Mouse (Mus musculus) mature B cell (primary cell): ENCODE measurements at regions not wholly inside any gene's neighbourhood (a gene's known extent, or its start where the extent isn't known, plus 50 kb on each side); places are given as distances from the start of the nearest gene placed in this dataset.

Source experiments
- in situ Hi-C: fragments of 300-500 bp; cut with MboI; formaldehyde crosslinking; loops from 2 replicates; pipeline ENCODE4 v1.14.3; 2019

DNA sequence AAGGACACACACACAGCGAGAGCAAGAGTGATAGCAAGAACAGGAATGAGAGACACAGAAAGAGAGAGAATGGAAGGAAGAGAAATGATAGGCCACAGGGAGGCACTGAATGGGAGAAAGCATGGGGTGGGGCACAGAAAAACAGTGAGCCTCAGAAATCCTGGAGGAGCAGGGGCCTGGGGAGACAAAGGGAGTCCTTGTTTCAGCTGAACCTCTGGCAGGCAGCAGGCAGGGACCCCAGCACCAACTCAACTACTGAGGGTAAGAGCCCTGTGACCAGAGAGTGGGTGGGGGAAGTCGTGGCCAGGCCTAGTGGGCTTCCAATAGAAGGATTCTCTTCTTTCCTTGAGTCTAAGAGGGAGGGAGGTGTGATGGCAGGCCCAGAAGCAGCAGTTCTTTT, 54.3 kb upstream of the Mvb12b start:
- in situ Hi-C loops, result no loop called here

DNA sequence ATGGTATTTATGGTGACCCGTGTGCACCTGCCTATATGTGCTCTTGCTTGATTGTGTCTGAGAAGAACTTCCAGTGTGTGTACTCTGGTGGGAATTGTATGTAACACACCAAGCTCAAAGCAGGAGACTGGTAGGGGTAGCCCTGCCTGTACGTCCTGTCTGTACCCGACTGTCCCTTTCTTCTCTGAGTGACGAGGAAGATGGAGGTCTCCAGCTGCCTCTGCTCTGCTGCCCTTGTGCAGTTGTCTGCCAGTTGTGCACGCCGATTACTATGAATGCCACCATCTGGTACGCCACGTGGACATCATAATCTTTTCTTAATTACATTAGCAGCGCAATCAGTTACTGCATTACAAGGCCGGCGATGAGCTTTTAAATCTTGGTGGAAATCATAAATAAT, 53.6 kb upstream of the Mvb12b start:
- in situ Hi-C loops, result no loop called here

DNA sequence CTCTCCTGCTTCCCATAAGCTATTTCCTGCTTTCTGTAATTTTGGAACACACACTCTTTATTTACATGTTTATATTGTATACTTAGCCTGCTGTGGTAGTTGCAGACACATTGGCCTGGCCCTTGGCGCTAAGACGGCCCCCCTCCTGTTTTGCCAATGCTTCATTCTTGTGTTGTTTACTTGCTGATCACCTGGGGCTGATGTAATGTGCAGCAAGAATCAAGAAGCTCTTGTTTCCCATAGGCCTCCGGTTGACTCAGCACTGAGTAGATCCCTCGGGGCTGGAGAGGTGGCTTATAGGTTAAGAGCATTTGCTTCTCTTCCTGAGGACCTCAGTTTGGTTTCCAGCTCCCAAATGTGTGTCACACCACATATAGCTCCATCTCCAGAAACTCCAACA, 52.1 kb upstream of the Mvb12b start:
- in situ Hi-C loops, result no loop called here
